Mouse (Mus musculus) thymus, postnatal 10 days (tissue): ENCODE measurements around the gene Mctp1.

Experiments used
- DNase-seq, 2 experiments: peaks; one replicate each; pipeline ENCODE4 v3.0.0; 2021; ENCODE audit warnings: low spot score in 2 of 2

Mctp1 gene

DNA sequence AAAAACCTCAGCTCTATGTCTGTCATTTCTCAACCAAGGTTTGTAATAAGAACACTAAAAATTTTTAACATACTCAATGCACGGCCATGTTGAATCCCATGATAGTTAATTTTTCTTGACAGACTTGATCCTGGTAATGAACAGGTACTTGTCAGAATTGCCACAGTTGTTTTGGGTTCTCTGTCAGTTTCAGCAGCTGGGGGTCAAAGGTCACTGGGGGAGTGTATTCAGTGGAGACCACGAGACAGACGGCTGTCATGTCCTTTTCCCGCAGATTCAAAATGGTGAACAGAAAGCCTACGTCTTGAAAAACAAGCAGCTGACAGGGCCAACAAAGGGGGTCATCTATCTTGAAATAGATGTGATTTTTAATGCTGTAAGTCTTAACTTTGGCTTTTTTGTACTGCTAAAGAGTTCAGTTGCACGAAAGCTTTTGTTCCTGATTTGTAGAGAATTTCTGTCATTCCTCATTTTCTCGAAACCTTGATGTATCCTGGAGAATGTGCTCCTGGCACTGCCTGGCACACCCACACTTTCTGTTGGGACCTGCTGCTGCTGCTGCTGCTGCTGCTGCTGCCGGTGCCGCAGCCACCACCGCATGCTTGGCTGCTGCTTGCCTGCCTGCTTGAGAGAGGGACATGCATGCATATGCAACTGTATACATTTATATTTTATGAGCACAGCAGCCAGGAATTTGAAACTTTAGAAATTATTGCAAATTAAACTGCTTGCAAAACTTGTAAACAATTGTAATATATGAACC is 440.8 kb downstream of the Mctp1 start:
- DNase-seq: no peak

DNA sequence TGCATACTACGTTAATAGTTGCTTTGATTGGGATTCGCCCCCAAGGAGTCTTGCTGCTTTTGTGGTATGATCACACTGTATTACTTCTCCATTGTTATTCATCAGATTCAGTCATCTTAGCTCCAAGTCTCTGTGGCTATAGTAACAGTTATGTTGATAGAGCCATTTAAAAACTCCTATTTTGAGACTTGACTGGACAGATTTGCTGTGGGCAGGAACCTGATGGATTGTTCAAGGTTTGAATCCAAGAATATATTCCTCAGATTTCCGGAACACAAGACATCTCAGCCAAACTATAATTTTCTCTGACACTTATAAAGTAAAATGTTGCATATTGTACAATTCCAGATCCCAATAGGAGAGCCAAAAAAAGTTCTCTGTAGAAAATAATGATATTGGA is 443.4 kb downstream of the Mctp1 start:
- no peak for DNase-seq

DNA sequence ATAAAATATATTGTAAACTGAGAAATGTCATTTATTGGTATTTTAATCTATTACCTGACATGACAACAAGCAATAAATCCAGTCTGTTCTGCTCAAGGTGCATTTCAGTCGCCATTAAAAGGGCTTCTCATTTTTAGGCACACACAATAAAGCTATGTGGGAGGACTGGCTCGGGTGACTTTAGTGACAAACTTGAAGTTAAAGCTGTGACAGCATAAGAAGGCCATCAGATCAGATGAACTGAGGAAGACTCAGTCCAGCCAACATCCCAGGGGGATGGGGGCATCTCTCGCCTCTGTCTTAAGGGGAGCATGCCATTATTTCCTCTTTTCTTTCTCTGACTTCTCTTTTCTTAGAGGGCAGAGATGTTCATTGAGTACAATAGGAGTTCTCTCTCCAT is 453.7 kb downstream of the Mctp1 start:
- no peak for DNase-seq

DNA sequence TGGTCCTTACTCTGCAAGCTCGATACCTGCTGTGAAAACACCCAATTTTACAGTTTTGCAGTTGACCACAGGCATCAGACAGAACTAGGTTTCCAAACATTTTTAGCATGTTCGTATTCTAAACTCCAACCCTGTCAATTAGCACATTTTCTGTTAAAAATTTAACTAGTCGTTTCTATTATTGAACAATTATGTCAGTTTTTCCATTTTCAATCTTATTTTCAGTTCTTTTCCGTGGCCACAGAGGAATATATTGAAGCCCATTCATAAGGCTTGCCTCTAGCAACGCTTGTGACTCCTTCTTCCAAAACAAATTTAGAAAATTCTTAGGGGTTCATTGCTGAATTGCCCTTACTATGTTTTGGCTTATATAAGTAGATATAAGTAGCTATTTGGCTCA is 456.4 kb downstream of the Mctp1 start:
- no peak for DNase-seq

DNA sequence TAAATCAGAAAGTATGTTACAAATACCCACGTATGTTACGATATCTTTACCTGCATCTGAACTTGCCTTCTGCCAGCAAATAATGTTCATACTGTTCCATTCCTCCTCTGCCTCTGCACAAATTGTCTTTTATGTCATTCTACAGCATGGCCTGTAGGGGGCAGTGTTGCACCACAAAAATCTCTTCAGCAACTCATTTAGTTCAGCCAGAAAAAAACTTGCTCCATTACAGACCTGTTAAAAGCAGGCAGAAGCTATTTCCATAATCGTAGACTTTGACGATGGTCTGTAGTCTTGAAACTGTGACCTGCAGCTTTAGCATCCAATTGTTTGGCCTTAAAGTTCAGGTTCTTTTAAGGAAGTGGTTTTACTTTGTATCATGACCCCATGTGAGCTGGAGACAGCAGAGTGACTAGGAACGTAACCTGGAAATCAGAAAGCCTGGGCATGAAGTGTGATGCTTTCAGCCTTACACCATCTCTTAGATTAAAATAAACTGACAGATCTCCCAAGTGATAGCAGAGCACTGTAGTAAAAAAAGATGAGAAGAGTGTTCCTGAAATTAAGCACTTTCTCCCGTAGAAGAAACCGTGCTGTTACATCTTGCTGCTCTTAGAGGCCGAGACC is 460.4 kb downstream of the Mctp1 start:
- DNase-seq: peak in 1 of 2 experiments; percentile 41

DNA sequence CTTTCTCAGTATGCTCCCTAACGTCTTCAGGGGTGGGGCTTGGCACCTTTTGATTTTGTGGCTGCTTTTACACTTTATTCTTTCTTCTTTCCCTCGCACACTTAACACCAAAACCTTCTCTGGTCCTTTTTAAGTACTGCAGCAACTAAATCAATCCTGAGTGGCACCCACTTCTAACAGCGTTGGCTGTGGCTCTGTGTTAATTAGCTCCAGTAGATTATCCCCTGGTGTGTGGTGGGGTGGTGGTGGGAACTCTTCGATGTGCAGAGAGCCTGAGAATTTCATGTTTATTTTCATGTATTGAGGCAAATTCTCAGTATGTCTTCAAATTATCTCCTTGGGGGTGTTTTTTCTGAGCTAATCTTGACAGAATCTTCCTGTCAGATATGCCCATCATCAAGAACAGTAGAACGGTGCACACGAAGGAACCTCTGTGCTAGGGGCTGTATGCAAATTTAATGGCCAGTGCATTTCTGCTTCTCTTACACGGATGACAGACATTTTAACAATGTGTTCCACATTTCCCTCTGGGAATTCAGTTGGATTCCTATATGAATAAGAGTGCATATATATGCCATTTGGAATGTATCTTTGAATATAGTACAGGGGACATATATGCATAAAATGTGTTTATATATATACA is 466.2 kb downstream of the Mctp1 start:
- no peak for DNase-seq

DNA sequence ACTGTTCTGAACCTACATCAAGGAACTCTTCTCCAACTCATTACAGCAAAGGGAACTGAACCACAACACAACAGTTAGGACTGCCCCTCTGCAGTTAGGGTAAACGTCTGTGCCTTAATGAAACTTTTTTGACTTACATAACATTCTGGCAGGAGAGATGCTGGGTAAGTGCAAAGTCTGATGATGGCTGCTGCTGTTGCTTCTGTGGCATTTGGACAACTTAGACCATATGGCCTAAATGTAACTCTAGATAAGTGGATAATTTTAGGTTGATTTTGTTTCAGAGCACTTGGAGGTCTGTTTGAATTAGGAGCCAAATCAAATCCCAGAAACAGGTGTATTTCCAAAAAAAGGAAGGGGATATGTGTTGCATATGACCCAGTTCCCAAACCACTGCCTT is 470.0 kb downstream of the Mctp1 start:
- DNase-seq: no peak

DNA sequence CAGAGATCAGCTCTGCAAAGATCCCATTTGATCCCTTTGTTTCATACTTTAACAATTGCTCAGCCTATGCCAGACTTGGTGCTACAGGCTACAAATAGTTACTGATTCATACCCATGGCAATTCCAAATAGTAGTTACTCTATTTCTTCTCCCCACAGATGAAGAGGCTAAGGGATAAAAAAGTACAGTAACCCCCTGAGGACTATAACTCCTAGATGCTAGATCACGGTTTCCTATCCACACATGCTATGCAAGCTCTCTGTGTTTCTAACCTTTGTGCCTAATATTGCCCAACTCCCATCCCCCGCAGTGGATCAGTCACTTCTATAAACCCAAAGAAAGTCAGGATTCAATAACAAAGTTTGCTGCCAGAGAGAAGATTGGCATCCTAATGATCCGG is 470.7 kb downstream of the Mctp1 start:
- DNase-seq: no peak

DNA sequence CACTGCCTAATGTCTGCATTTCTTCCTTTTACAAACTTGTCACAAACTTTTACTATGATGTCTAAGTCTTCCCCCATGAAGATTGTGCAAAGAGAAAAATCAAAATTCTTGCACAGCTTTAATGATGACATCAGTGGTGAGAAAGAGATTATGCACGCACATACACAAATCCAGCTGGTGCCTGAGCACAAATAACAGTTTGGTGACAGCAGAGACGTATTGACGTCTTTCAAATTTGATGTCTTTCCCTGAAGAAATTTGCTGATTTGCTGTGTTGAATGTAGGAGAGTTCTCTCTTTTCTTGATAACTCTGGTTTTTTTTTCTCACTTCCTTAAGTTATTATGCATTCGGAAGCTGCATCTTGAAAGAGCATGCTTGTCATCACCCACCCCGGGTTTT is 472.7 kb downstream of the Mctp1 start:
- no peak for DNase-seq

DNA sequence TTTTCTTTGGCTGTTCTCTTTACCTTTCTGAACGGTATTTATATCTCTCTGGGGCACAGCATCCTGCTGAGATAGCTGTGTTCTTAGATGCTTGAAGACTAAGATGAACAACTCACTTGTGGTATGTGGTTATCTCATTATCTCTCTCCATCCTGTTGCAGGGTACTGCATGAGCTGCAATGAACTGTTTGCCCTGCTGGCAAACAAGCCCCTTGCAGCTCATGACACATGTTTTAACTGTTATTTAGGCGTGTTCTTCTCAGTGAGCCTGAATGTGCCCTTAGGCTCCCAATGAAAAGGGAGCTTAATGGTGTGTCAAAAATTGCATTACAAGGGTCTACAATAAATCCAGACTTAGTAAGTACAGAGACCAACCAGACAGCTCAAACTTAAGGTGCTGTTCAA is 473.7 kb downstream of the Mctp1 start:
- DNase-seq: no peak

DNA sequence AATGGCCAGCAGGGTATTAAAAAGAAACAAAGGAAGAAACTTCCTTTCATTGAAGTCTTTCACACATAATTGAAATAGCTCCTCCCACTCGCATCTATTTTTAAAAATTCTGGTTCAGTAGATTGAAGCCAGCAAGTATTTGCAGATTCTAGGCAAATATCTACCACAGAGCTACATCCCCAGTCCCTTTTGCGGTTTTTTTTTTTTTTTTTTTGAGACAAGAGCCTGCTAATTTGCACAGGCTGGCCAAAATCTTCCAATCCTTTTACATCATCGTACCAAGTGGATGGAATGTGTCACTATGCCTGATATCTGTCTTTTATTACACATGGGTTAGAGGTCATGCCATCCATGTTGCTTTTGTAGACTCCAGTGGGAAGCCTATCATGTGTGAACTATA is 486.0 kb downstream of the Mctp1 start:
- no peak for DNase-seq

DNA sequence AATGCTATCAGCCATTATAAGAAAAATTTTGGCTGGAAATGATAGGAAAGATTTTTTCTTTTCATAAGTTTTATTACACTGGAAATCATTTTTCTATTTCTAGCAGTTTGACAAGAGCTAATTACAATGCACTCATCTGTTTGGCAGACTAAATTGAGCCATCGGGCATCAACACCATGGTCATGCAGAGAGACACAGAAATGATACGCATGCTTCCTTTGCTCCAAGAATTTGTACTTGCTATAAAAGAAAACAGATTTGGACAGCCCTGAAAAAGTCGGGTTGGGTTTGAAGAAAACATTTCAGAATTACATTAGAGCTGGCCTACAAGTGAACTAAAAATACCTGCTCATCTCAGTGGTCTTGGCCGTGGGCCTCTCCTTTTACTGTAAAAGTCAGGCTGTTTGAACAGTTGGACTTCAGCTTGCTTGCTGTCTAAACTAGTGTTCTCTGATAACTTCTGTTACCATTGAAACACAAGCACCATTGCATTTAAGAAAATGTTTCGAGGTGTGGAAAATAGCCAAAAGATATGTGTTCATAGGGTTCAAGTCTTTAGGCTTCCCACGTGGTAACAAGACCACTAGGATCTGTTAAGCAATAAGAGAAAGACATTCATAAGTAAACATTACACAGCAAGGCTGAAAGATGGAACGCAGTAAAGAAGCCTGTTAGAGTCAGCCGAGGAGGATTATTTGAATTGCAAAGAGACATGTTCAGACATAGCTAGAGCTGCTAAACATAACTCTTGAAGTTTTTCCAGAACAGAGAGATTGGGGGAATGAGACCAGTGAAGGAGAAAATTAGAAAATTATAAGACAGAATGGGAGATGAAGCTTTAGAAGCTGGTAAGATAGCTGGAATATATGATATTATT is 493.8 kb downstream of the Mctp1 start:
- no peak for DNase-seq

DNA sequence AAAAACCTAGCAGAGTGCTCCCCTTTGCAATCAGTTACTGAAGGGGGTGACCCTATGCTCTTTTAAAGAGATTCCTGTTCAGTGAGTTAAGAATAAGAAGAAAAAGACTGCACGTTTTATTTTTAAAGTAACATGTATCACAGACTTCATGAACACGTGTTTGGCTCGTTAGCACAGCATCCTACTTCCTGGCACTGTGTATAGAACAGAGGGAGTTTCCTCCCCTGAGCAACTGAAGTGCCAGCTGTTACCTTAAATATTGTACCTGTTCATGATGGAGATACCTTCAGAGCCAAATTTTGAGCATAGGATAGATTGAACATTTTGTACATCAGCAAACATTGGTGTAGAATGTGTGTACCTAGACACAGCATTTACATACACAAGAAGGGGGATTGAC is 494.7 kb downstream of the Mctp1 start:
- no peak for DNase-seq

DNA sequence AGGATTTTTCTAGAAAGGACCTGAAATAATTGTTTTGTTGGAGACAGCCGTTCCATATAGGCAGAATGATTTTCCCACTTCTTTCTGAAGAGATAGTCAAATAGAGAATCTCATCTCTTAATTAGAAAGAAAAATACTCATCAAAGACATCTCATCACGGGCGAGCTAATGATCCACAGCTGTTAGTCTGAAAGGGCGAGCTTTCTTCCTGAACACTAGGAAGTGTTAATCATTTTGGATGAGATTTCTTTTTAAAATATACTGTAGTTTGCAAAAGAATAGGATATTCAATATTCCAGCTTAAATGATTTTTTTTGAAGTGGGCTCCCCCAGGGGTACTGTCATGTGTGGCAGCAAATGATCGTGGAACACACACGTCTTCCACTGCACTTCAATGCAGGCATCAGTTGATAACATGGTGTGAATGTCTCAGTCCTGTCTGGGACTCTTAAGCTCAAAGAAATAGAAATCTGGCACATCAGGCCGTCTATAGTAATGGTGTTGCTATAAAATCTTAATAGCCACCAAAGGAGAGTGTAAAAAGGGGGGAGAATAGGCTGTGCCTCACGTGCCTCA is 500.3 kb downstream of the Mctp1 start:
- DNase-seq: no peak

DNA sequence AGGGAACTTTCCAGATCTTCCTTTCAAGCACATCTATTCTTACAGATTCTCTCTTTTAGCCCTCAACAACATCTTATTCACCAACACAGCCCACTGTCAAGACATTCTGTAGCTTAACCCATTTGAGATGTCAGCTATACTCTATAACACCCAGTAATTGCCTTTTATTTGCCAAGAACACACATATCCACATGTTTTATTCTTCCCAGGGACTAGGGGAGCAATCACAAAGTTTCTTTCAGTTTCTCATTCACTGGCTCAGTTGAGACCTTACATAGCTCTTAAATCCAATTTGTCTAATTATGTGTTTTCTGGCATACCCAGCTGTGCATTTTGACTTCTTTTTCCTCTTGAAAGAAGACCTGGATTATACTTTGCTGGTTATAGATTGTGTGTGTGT is 508.7 kb downstream of the Mctp1 start:
- DNase-seq: no peak

DNA sequence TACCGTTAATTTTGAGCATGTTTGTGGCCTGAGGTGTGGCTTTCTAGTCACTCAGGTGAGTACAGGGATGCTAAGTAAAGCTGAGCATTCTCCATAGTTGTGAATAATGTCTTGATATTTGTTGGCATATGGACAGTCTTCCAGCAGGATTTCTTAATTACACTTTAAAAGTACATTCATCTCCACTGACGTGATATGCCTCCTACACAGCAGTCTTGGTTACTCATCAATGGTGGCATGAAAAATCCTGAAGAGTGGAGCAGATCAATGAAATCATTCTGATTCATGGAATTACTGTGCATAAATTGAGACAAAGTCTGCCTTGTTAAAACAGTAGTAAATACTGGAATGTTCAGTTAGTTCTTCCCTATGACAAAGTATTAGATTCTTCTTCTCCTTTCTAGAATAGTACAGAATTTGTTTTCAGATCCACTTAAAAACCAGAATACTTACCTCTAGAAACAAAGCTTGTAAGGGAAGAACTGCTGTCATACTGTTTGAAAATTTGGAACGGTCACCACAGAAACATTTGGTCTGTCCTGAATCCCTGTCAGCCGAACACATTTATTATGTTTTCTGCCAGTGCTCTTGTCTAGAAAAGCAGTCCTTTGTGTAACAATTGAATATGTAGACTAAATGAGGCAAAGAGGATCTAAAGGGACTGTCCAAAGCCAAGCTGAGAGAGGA is 511.6 kb downstream of the Mctp1 start:
- no peak for DNase-seq

DNA sequence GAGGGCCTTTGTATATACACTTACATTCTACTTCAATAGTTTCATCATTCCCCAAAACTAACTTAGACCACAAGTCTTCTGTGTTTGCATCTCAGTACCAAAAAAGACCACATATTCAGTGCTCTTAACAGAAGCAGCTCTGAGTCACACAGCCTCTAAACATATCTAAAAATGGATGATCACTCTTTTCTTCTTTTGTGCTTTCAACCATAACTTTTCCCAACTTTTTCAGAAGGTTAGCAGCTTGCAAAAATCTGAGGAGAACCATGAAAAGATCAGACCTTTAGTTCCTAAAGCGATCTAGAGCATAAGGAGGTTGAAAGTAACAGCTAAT is 512.1 kb downstream of the Mctp1 start:
- no peak for DNase-seq

DNA sequence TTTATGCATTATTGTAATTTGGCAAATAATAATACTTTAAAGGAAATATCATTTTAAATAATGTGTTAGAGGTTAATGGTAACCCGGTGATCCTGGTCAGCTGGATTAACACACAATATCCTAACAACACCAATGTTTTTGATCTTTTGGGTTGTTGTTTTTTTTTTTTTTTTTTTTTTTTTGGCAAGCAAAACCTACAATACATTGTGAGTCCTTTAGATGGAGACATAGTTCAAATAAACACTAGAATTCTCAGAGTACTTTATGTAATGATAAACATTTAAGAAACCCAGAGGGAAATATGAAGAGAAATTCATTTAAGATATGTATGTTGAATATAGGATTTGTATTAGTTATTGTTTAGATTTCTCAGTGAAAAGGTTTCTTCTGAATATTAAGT is 534.0 kb downstream of the Mctp1 start:
- DNase-seq: no peak

DNA sequence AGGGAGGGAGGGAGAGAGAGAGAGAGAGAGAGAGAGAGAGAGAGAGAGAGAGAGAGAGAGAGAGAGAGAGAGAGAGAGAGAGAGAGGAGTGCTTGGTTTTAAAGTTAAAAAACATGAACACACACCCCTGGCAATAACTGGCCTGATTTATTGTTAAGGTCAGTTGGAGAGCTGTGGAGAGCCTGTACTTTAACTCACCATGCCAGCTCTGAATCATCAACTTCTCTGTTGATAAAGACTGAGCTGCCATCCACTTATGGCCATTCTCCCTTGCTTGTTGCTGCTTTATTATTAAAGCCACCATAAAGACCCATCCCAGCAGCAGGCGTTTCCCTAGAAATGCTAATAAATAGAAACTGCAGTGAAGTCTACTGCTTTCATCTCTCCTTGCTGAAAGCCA is 542.5 kb downstream of the Mctp1 start:
- DNase-seq: no peak

DNA sequence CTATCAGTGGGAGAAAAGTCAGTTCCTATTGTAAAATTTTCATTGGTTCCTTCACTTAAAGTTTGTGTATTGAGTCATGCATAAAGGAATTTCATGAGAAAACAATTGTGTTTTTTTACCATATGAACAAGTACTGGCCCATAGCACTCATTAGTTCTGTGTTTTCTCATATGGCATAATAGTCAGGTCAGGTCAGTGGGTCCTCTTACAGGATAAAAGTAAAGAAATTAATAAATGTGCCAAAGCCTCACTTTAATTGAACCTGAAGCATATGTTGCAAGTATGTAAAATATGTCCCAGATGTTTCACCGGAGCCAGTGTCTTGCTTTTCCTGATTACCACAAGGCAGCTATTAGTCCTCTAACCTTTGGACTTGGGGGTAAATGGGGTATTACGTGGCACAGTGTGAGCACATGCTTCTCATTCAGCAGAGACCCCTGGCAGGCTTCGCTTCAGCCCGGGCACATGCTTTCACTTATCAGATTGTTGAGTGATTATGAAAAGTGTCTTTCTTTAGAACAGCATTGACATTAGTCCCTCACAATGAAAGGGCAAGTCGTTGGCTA is 543.6 kb downstream of the Mctp1 start:
- DNase-seq: no peak

DNA sequence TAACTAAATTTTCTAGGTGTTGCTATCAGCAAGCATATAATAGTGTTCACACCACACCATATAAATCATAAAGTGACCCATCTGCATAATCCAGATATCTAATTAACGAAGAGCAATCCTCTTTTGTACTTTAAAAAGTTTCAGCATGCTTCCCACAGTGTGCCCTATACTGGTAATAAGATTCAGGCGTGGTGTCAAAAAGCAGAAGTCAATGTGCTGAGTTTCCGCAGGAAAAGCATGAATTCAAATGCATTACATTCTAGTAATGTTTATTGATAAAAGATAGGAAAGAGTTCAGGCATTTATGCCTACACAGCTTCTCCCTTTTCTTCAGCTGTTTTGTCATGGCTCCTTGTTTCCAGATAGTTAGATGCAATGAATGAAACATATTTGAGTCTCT is 544.8 kb downstream of the Mctp1 start:
- no peak for DNase-seq
